Mouse (Mus musculus) intestine, embryonic 16.5 days (tissue): ENCODE measurements around the gene Rnf207. TPM values are rescaled to one million over a fixed set of nuclear protein-coding genes. Genes with fewer than 3 reads are reported as not detected.

Source experiments
- ATAC-seq: fragments of 200-750 bp; cut with Nextera tagmentation; 2 replicates; pipeline ENCODE4 v1.8.0; 2017; ENCODE audit warnings: moderate TSS enrichment, moderate library complexity
- H3K27ac ChIP-seq: fragments of 300-500 bp; sonication (generic); 2 replicates; pipeline ENCODE4 v1.5.1; 2014; ENCODE audit warnings: mild to moderate bottlenecking, low read length
- H3K27me3 ChIP-seq: fragments of 300-500 bp; sonication (generic); replicated peaks from 2 replicates; pipeline ENCODE4 v1.6.1; 2014; ENCODE audit warnings: low read length, control low read depth, mixed read lengths; ENCODE audit not compliant: control insufficient read depth, insufficient read depth
- H3K36me3 ChIP-seq: fragments of 300-500 bp; sonication (generic); 2 replicates; pipeline ENCODE4 v1.6.1; 2014; ENCODE audit warnings: low read length, control low read depth; ENCODE audit not compliant: control insufficient read depth, insufficient read depth
- H3K4me1 ChIP-seq: fragments of 300-500 bp; sonication (generic); 2 replicates; pipeline ENCODE4 v1.6.1; 2014; ENCODE audit warnings: low read length, control low read depth, mixed read lengths; ENCODE audit not compliant: control insufficient read depth, insufficient read depth
- H3K4me2 ChIP-seq: fragments of 300-500 bp; sonication (generic); 2 replicates; pipeline ENCODE4 v1.6.1; 2014; ENCODE audit warnings: low read depth, low read length, control low read depth
- H3K4me3 ChIP-seq: fragments of 300-500 bp; sonication (generic); 2 replicates; pipeline ENCODE4 v1.5.1; 2014; ENCODE audit warnings: mild to moderate bottlenecking, low read length
- H3K9ac ChIP-seq: fragments of 300-500 bp; sonication (generic); 2 replicates; pipeline ENCODE4 v1.6.1; 2014; ENCODE audit warnings: low read depth, low read length
- H3K9me3 ChIP-seq: fragments of 300-500 bp; sonication (generic); 2 replicates; pipeline ENCODE4 v1.6.1; 2016; ENCODE audit warnings: low read length, control low read depth; ENCODE audit not compliant: control insufficient read depth
- WGBS: fragments of 180-500 bp; shearing (Covaris S2); extraction: QIAGEN DNeasy Blood & Tissue Kit; methylation state at CpG from one replicate; pipeline ENCODE4 v1.1.7; 2014; 5-methylcytosine and 5-hydroxymethylcytosine counted together
- polyA plus RNA-seq: library from polyadenylated mRNA; unstranded; fragments of >200 nt; fragmentation: Nextera tagmentation; extraction: Ambion mirVana; gene quantifications from 2 replicates; pipeline ENCODE4 v1.2.1, GENCODE M21; 2015

Gene Rnf207
- polyA plus RNA-seq, 1 experiment from 2014 or later, result 1.8 TPM

DNA sequence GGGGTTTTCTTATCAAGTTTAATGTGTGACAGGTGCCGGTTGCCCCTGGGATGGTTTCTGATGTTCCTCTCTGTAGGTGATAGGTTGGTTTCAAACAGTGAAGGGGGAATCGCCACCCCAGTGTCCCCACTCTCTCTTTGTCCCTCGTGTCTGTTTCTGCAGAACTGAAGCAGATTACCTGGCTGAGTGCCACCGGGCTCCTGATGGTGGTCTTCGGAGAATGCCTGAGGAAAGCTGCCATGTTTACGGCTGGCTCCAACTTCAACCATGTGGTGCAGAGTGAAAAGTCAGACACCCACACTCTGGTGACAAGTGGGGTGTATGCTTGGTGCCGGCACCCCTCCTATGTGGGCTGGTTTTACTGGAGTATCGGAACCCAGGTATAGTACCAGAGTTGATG, 18.4 kb downstream of the Rnf207 start:
- Histone ChIP-seq H3K4me3 (no peak overlapping the region), H3K4me2 (no peak overlapping the region), H3K4me1 (peaks cover 11% of the 10 kb centered on the region), H3K9ac (no peak overlapping the region), H3K27ac (no peak overlapping the region), H3K36me3 (peaks cover 4% of the 10 kb centered on the region; the same call in 1 of the 2 replicates), H3K27me3 (no peaks in the 10 kb centered on the region), H3K9me3 (no peaks in the 10 kb centered on the region)
- no peak for ATAC-seq
- 91% methylated on average over 8 of the region's 8 CpGs for WGBS

DNA sequence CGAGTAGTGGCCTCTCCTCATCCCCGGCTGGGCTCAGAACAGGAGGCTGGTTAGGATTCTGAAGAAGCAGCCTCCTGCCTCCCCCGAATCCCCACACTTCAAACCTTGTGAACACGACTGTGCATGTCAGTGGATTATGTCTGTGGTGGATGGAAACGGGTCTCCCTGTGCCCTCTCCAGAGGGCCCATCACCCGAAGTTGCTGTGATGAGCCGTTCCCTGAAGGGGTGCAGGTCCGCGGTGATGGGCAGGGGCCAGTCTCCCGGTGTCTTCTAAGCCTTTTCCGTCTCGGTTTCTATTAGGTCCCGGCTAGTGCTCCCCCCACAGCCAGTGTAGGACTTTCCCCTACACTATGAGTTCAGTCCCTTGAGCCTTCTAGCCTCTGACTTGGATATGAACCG, 20.0 kb downstream of the Rnf207 start:
- Histone ChIP-seq H3K9me3 (no peaks in the 10 kb centered on the region), H3K4me2 (no peak overlapping the region), H3K27ac (no peak overlapping the region), H3K4me3 (no peak overlapping the region), H3K36me3 (peaks cover 4% of the 10 kb centered on the region; the same call in 1 of the 2 replicates), H3K9ac (no peak overlapping the region), H3K4me1 (peaks cover 12% of the 10 kb centered on the region), H3K27me3 (no peaks in the 10 kb centered on the region)
- no peak for ATAC-seq
- 86% methylated on average over 14 of the region's 14 CpGs for WGBS

DNA sequence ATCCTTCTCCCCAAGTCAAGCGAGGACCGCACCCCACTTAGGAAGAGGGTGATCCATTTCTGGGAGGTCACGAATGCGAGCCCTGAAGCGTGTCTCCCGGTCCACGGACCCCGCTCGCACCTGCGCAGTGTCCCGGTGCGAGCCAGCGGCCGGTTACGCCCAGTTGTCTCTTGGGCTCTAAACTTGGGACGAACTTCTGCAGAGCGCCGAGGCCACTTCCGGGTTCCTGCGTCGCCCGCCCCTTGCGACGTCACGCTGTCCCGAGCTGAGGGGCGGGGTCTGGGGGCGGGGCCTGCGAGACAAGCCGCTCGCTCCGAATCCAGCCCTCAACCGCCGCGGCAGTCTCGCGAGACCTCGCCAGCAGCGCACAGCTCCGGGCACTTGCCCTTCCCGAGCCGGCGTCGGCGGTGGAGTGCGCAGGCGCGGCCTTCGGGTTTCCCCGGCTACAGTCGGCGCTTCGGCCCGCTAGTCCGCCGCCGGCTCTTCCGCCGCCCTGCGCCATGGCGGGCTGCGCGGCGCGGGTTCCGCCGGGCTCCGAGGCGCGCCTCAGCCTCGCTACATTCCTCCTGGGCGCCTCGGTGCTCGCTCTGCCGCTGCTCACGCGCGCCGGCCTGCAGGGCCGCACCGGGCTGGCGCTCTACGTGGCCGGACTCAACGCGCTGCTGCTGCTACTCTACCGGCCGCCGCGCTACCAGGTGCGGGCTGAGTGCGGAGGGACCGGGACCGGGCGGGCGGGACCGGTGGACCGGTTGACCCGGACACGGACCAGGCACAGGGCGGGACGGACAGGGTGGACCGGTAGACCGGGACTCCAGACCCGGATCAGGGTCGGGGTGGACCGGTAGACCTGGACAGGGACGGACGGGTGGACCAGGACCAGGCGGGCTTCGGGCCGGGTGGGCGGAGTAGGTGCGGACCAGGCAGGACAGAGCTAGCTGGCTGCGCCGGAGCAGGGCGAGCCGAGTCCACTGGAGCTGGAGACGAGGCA, 21.6 kb downstream of the Rnf207 start, which contains the start of gene Icmt:
Gene Icmt (plus strand): TSS at position 354 of the 988 bp plus-strand sequence.
- peak; percentile 98 for ATAC-seq
- WGBS, result under 1% methylated on average over 115 of the region's 119 CpGs
- Histone ChIP-seq H3K9me3 (no peaks in the 10 kb centered on the region), H3K4me2 (peak within 1 kb of the TSS; percentile 93), H3K4me1 (peaks cover 12% of the 10 kb centered on the region), H3K27ac (peak within 1 kb of the TSS; percentile 58; the same call in 1 of the 2 replicates), H3K4me3 (peak within 1 kb of the TSS; percentile 92), H3K36me3 (no peaks in the 10 kb centered on the region), H3K9ac (peak within 1 kb of the TSS; percentile 95), H3K27me3 (peaks cover 10% of the 10 kb centered on the region; the same call in 1 of the 2 replicates)

DNA sequence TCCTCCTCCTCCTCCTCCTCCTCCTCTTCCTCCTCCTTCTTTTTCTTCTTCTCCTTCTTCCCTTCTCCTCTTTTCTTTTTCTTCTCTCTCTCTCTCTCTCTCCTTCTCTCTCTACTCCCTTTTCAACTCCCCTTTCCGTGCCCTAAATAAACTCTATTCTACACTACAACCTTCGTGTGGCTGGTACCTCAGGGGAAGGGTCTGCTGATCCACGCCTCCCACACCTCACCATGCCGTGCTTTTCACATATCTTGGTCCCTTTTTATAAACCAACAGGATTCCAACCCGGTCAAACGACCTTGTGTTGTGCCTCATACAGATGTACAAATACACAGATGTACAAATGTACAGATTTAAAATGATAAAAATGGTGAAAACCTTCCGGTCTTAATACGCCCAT, 22.4 kb downstream of the Rnf207 start:
- Histone ChIP-seq H3K27ac (no peak overlapping the region), H3K4me3 (peak overlapping the region; percentile 56), H3K9me3 (no peaks in the 10 kb centered on the region), H3K4me2 (peak overlapping the region; percentile 60), H3K4me1 (peaks cover 12% of the 10 kb centered on the region), H3K9ac (peak overlapping the region; percentile 65), H3K36me3 (no peaks in the 10 kb centered on the region), H3K27me3 (peaks cover 17% of the 10 kb centered on the region)
- WGBS, result 6% methylated on average over 8 of the region's 8 CpGs
- no peak for ATAC-seq

DNA sequence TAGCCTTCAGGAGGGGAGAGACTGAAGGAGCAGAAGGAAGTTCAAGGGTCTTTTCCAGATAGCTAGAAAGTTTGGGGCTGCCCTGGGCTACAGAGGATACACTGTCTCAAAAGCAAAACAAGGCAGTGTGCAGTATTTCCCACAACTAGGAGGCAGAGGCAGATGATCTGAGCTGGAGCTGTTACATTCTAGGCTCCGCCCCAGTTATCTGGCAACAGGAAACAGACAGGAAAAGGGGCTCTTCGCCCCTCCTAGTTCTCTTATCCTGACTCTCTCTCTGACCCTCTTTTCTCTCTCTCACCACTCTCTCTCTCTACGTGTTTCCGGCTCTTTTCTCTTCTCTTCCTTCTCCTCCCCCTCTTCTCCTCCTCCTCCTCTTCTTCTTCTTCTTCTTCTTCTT, 22.9 kb downstream of the Rnf207 start:
- Histone ChIP-seq H3K36me3 (no peaks in the 10 kb centered on the region), H3K27me3 (peaks cover 21% of the 10 kb centered on the region), H3K4me3 (no peak overlapping the region), H3K27ac (no peak overlapping the region; the same call in 1 of the 2 replicates), H3K9ac (0 out of 2 replicates have a peak overlapping the region, but pooled peaks have one; percentile 17), H3K9me3 (no peaks in the 10 kb centered on the region), H3K4me2 (no peak overlapping the region), H3K4me1 (peaks cover 12% of the 10 kb centered on the region)
- WGBS, result 22% methylated on average over 4 of the region's 4 CpGs
- ATAC-seq, result no peak

DNA sequence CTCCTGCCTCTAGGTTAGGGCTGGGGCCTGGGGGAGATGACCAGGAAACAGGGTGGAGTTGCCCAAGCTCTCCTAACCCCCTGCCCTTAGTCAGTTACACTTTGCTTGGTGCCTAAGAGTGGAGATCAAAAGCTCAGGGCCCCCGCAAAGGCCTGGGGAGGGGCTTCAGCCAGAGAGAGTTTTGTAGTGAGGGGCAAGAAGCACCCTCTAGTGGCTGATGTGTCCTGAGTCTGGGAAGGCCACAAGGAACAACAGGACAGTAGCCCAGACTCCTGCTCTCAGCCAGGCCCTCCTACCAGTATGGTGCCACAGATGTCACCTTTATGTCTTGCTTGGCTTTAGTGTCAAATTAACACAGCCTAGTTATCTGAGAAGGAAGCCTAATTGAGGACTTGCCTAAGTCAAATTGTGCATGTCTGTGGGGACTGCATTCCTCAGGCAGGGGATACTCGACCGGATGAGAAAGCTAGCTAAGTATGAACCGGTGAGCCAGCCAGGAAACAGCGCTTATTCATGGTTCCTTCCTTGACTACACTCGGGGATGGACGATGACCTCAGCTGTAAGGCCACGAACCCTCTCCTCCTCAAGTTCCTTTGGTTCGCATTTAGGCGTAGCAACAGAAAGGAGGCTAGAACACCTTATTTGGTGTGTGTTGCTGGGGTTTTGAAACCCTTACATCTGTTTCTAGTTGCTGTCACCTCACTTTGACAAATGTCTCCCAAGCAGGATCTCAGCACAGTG, 24.4 kb downstream of the Rnf207 start:
- WGBS, result 55% methylated on average over 10 of the region's 10 CpGs

DNA sequence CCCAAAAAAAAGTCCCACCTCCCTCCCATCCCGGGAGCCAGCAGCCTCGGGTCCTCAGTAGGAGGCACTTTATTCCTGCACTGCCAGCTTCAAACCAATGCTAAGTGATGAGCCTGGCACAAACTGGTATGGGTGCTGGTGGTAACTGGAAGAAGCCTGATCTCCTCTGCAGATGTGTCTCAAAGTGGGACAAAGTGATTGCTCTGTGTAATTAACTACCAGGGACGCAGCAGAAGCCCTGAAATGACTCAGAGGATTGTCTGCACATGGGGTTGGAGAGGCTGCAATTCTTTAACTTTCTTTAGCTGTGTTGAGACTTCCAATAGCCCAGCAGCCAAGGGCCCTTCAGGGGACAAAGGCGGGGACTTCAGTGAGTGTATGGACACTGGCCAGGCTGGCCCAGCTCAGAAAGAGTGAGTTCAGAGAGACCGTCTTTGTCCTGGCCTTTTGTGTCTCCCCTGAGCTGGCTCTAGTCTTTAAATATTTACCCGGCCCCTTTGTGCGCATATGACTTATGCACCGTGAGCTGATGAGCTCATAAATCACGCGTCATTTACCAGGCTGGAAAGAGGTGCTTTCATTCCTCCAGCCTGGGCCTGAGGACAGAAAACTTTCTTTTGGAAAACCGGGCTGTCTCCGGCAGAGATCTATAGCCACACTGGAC, 26.6 kb downstream of the Rnf207 start:
- no peak overlapping the region for H3K4me3 ChIP-seq
- H3K36me3 ChIP-seq, result no peaks in the 10 kb centered on the region
- H3K4me2 ChIP-seq, result no peak overlapping the region
- H3K4me1 ChIP-seq, result peaks cover 7% of the 10 kb centered on the region; the same call in 1 of the 2 replicates
- no peaks in the 10 kb centered on the region for H3K9me3 ChIP-seq
- no peak overlapping the region for H3K9ac ChIP-seq
- peaks cover 50% of the 10 kb centered on the region for H3K27me3 ChIP-seq
- no peak for ATAC-seq
- WGBS, result 16% methylated on average over 12 of the region's 12 CpGs
- no peak overlapping the region for H3K27ac ChIP-seq

More for the DNA sequence above, 24.4 kb downstream of the Rnf207 start:
- Histone ChIP-seq H3K9ac (no peak overlapping the region), H3K4me3 (no peak overlapping the region), H3K27me3 (peaks cover 35% of the 10 kb centered on the region), H3K4me2 (no peak overlapping the region), H3K27ac (0 out of 2 replicates have a peak overlapping the region, but pooled peaks have one; percentile 2), H3K36me3 (no peaks in the 10 kb centered on the region), H3K9me3 (no peaks in the 10 kb centered on the region), H3K4me1 (peaks cover 16% of the 10 kb centered on the region)
- no peak for ATAC-seq

DNA sequence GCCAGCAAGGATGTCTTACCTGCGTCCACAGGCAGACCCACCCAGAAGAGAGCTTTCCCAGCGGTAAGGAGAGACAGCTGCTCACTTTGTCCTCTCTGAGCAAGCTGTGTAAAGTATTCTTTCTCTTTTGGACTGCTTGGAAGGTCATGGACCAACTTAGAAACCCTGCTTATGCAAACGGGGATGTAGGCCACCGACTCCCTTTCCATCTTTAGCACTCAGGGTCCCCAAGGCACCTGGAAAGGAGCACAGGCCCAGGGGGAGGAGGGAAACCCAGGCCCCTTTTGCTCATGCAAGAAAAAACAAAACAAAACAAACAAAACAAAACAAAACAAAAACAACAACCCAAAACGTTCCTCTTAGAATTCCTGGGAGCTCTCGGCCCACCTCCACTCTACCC, 27.2 kb downstream of the Rnf207 start, which contains the start of gene Hes3:
Gene Hes3 (minus strand): TSS at position 101 of the 400 bp plus-strand sequence.
- no peak within 1 kb of the TSS for H3K27ac ChIP-seq
- no peak within 1 kb of the TSS for H3K9ac ChIP-seq
- no peaks in the 10 kb centered on the region for H3K9me3 ChIP-seq
- H3K36me3 ChIP-seq, result no peaks in the 10 kb centered on the region
- H3K4me1 ChIP-seq, result peaks cover 9% of the 10 kb centered on the region; the same call in 1 of the 2 replicates
- peak within 1 kb of the TSS; percentile 46 for H3K4me2 ChIP-seq
- WGBS, result 32% methylated on average over 6 of the region's 6 CpGs
- ATAC-seq, result no peak
- peaks cover 56% of the 10 kb centered on the region for H3K27me3 ChIP-seq
- H3K4me3 ChIP-seq, result peak within 1 kb of the TSS; percentile 24
